Mouse (Mus musculus) cortical plate, adult 2 months (tissue): ENCODE results near the gene Slc22a23.

Experiments used
- CTCF ChIP-seq: fragments of 200-500 bp; IDR thresholded peaks from 2 replicates; pipeline ENCODE4 v1.5.1; 2011; ENCODE audit warnings: mild to moderate bottlenecking, control low read depth, low read length; ENCODE audit not compliant: insufficient read depth; ENCODE audit errors: extremely low read depth
- POLR2A ChIP-seq: fragments of 200-500 bp; IDR thresholded peaks from 2 replicates; pipeline ENCODE4 v1.6.1; 2011; ENCODE audit warnings: mild to moderate bottlenecking, low read length, control low read depth; ENCODE audit not compliant: insufficient read depth; ENCODE audit errors: extremely low read depth

GRCm38 (mm10) chr13:34331399-34332186 lies 13.4 kb downstream of the Slc22a23 start:
- TF ChIP-seq POLR2A: no peak
- no peak for TF ChIP-seq CTCF
